Mouse (Mus musculus) lung, postnatal 0 days (tissue): ENCODE data around the gene Cd1d1. TPM values are rescaled to one million over a fixed set of nuclear protein-coding genes. Genes with fewer than 3 reads are reported as not detected.

ENCODE experiments used
- ATAC-seq: fragments of 200-750 bp; cut with Nextera tagmentation; 2 replicates; pipeline ENCODE4 v1.8.0; 2017; ENCODE audit warnings: moderate library complexity
- DNase-seq: peaks from one replicate; pipeline ENCODE4 v3.0.0-alpha.2; 2016; ENCODE audit warnings: low spot score
- H3K27ac ChIP-seq: fragments of 300-500 bp; sonication (generic); 2 replicates; pipeline ENCODE4 v1.5.1; 2014; ENCODE audit warnings: antibody characterized with exemption, mild to moderate bottlenecking, low read length, mixed read lengths
- H3K27me3 ChIP-seq: fragments of 300-500 bp; sonication (generic); replicated peaks from 2 replicates; pipeline ENCODE4 v1.6.1; 2014; ENCODE audit warnings: low read length, mixed read lengths; ENCODE audit not compliant: insufficient read depth
- H3K36me3 ChIP-seq: fragments of 300-500 bp; sonication (generic); 2 replicates; pipeline ENCODE4 v1.6.1; 2014; ENCODE audit warnings: low read length, mixed read lengths; ENCODE audit not compliant: insufficient read depth
- H3K4me1 ChIP-seq: fragments of 300-500 bp; sonication (generic); 2 replicates; pipeline ENCODE4 v1.6.1; 2014; ENCODE audit warnings: antibody characterized with exemption, low read depth, low read length, mixed read lengths; ENCODE audit not compliant: insufficient read depth
- H3K4me2 ChIP-seq: fragments of 300-500 bp; sonication (generic); replicated peaks from 2 replicates; pipeline ENCODE4 v1.6.1; 2014; ENCODE audit warnings: low read depth, mild to moderate bottlenecking, low read length, moderate library complexity, mixed read lengths
- H3K4me3 ChIP-seq: fragments of 300-500 bp; sonication (generic); 2 replicates; pipeline ENCODE4 v1.5.1; 2014; ENCODE audit warnings: low read depth, low read length
- H3K9ac ChIP-seq: fragments of 300-500 bp; sonication (generic); replicated peaks from 2 replicates; pipeline ENCODE4 v1.6.1; 2014; ENCODE audit warnings: low read depth, mild to moderate bottlenecking
- H3K9me3 ChIP-seq: fragments of 300-500 bp; sonication (generic); 2 replicates; pipeline ENCODE4 v1.6.1; 2016; ENCODE audit warnings: low read length, mixed read lengths
- CTCF ChIP-seq: IDR thresholded peaks from 2 replicates; pipeline ENCODE4 v1.5.1; 2016; ENCODE audit warnings: antibody characterized with exemption, mild to moderate bottlenecking
- EP300 ChIP-seq: IDR thresholded peaks from 2 replicates; pipeline ENCODE4 v1.6.1; 2016; ENCODE audit warnings: antibody characterized with exemption, mild to moderate bottlenecking, control low read depth
- whole genome bisulfite sequencing: fragments of 180-500 bp; shearing (Covaris S2); extraction: QIAGEN DNeasy Blood & Tissue Kit; methylation state at CpG from one replicate; pipeline ENCODE4 v1.1.7; 2014; 5-methylcytosine and 5-hydroxymethylcytosine counted together
- polyA plus RNA-seq: library from polyadenylated mRNA; unstranded; fragments of >200 nt; fragmentation: Nextera tagmentation; extraction: Ambion mirVana; gene quantifications from 2 replicates; pipeline ENCODE4 v1.2.1, GENCODE M21; 2015

Gene Cd1d1
- polyA plus RNA-seq, 1 experiment from 2014 or later = 20.0 TPM

DNA sequence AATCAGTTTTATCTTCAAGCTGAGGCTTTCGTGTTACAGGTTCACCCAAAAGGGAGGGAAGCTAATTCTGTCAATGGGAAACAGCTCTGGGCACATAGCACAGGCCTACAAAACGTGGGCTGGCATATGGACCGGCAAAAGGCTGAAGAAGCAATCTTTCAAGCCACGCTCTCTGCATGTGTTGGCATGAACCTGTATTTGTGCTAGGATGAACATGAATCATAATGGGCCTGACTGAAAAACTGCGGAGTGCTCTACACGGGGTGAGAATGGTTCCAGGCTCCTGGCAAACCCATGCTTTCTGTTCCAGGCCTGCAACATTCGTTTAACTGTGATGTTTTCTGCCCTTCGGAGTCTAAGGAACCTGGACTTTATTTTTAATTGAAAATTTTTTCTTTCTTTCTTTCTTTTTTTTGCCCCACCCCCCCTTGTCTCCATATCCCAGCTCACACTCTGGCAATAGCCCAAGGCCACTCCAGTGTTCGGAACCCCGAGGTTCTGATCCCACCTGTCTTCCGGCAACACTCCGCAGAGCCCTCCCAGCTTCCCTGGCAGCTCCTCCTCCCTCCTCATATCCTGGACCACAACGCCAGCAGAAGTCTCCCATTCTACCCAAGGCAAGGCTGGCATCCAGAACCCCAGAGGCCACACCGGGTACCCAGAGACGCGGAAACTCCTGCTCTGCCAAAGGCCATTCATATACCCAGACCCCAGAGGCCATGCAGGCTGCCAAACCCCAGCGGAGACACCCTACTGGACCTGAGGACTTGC is 36.4 kb downstream of the Cd1d1 start:
- Histone ChIP-seq H3K36me3 (no peaks in the 10 kb centered on the region), H3K4me3 (no peak overlapping the region), H3K4me1 (no peaks in the 10 kb centered on the region), H3K9ac (no peak overlapping the region), H3K9me3 (no peaks in the 10 kb centered on the region), H3K4me2 (no peak overlapping the region), H3K27ac (no peak overlapping the region), H3K27me3 (no peaks in the 10 kb centered on the region)
- no peak for ATAC-seq
- TF ChIP-seq EP300 = no peak
- WGBS = 80% methylated on average over 17 of the region's 17 CpGs
- no peak for DNase-seq

DNA sequence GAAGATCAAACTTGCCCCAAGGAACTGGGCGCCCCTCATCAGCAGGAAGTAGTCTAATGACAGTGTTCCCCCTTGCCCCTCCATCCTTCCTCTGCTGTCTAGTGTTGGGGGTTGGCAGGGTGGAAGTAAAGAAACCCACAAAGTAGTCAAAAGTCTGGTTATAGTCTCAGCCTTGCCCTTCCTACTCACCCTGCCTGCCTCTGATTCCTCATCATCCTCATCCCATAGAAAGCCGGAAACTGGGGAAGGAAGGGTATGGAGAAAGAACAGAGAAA is 37.9 kb downstream of the Cd1d1 start:
- no peak for DNase-seq
- 96% methylated on average over 2 of the region's 2 CpGs for WGBS
- Histone ChIP-seq H3K4me3 (no peak overlapping the region), H3K9me3 (no peaks in the 10 kb centered on the region), H3K27ac (no peak overlapping the region), H3K4me2 (no peak overlapping the region), H3K4me1 (no peaks in the 10 kb centered on the region), H3K27me3 (no peaks in the 10 kb centered on the region), H3K9ac (no peak overlapping the region), H3K36me3 (no peaks in the 10 kb centered on the region)
- no peak for TF ChIP-seq EP300
- no peak for TF ChIP-seq CTCF
- no peak for ATAC-seq

DNA sequence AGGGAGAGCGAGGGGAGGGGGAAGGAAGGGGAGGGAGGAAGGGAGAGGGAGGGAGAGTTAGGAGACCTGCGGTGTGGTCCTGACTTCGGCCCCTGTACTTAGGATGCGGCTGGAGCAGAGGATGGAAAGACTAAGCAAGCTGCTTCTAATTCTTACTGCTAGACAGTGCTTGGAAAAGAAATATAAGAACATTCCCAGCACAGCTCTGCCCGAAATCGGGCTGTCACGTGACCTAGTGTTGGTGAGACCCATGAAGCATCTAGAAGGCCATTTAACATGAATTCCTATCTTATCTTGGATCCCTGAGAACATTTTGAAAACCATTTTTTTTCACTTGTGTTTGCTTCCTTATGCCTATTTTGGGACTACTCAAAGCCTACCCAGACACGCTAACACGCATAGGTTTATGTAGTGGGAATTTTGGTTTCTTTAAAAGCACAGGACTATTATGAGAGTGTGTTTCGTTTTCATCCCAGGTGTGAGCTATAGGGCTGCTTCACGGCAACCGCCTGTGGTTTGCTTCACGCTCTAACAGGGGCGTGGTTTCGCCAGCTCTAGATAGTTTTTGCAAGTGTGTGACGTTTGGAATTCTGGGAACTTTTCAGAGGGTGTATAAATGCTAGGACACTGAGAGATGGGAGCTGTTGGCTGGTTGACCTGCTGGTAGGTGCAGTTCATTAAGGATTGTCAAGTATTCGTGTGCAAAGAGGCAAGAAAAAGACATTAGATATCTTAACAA is 38.4 kb downstream of the Cd1d1 start:
- Histone ChIP-seq H3K27me3 (no peaks in the 10 kb centered on the region), H3K27ac (no peak overlapping the region), H3K4me1 (no peaks in the 10 kb centered on the region), H3K36me3 (no peaks in the 10 kb centered on the region), H3K9me3 (no peaks in the 10 kb centered on the region), H3K9ac (no peak overlapping the region), H3K4me2 (no peak overlapping the region), H3K4me3 (no peak overlapping the region)
- TF ChIP-seq EP300 (no peak), CTCF (no peak)
- WGBS = 77% methylated on average over 17 of the region's 17 CpGs
- DNase-seq (no peak), ATAC-seq (no peak)

DNA sequence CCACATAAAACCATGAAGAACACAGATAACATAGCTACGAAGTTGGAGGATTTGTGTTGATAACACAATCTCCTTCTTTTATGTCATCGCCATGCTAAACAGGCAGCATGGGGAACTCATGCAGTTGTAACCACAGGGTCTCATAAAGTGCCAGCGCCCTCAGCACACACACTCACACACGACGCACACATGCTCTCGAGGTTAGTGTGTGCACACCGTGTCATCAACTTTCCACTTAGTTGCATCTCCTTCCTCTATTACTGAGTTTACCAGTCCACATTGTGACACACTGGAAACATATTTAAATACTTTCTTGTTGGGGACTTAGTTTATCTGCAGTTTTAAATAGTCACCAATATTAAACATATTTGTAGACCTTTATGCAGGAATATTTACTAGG is 40.2 kb downstream of the Cd1d1 start:
- no peak overlapping the region for H3K9ac ChIP-seq
- no peaks in the 10 kb centered on the region for H3K36me3 ChIP-seq
- no peak overlapping the region for H3K4me3 ChIP-seq
- ATAC-seq (no peak), DNase-seq (no peak)
- WGBS = 75% methylated on average over 7 of the region's 7 CpGs
- H3K4me2 ChIP-seq = no peak overlapping the region
- no peaks in the 10 kb centered on the region for H3K4me1 ChIP-seq
- H3K9me3 ChIP-seq = no peaks in the 10 kb centered on the region
- H3K27me3 ChIP-seq = no peaks in the 10 kb centered on the region
- TF ChIP-seq CTCF (no peak), EP300 (no peak)
- H3K27ac ChIP-seq = no peak overlapping the region

DNA sequence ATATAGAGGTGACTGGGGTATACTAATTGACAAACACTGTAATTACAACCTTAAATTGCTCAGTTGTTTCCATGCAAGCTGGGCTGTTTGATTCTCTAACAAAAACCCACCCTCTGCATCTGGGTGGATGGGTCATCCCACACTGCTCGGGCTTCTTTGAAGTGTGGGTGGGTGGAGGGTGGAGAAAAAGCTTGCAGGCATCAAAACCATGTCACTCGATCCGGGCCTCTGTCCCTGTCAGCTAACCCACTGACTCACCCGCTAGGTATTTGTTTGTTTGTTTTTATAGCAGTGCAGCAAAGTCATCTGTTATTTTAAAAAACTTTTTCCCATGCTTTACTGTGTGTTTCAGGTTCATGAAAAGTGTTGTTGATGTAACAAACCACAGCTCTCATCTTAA is 43.9 kb downstream of the Cd1d1 start:
- Histone ChIP-seq H3K27ac (no peak overlapping the region), H3K9me3 (no peaks in the 10 kb centered on the region), H3K4me1 (no peaks in the 10 kb centered on the region), H3K36me3 (no peaks in the 10 kb centered on the region), H3K4me3 (no peak overlapping the region), H3K4me2 (no peak overlapping the region), H3K9ac (no peak overlapping the region), H3K27me3 (no peaks in the 10 kb centered on the region)
- DNase-seq (no peak), ATAC-seq (no peak)
- WGBS = 19% methylated on average over 4 of the region's 4 CpGs
- no peak for TF ChIP-seq CTCF
- no peak for TF ChIP-seq EP300

DNA sequence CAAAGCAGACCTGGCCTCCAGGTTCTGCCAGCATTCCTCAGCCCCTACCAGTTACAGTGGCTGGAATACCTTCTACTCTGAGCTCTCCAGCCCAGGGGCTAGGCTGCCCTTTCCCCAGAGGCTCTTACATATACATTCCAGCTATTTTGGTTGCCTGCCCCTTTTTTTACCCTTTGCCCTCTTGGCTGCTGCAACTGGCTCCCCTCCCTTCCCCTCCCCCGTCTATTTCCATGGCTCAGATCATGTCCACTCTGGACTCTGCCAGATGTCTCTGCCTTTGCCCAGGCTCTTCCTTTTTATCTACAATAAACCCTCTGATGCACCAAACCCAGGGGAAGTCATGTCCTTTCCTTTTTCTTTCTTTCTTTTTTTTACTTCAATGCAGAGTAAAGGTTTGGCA is 44.7 kb downstream of the Cd1d1 start:
- Histone ChIP-seq H3K27ac (no peak overlapping the region), H3K4me2 (no peak overlapping the region), H3K4me1 (no peaks in the 10 kb centered on the region), H3K4me3 (no peak overlapping the region), H3K9me3 (no peaks in the 10 kb centered on the region), H3K36me3 (no peaks in the 10 kb centered on the region), H3K27me3 (no peaks in the 10 kb centered on the region), H3K9ac (no peak overlapping the region)
- no peak for DNase-seq
- 50% methylated on average over 1 of the region's 1 CpGs for WGBS
- ATAC-seq = no peak
- TF ChIP-seq EP300 = no peak
- no peak for TF ChIP-seq CTCF
